Mouse (Mus musculus) bone marrow, adult 2 months (tissue): ENCODE measurements around the gene Catsper1.

Source experiments
- CTCF ChIP-seq: fragments of 200-500 bp; IDR thresholded peaks from 2 replicates; pipeline ENCODE4 v1.5.1; 2011; ENCODE audit warnings: low read length, control low read depth; ENCODE audit not compliant: control insufficient read depth, insufficient read depth
- POLR2A ChIP-seq: fragments of 200-500 bp; IDR thresholded peaks from 2 replicates; pipeline ENCODE4 v1.6.1; 2011; ENCODE audit warnings: low read depth, mild to moderate bottlenecking, control low read depth, low read length, borderline replicate concordance; ENCODE audit not compliant: control insufficient read depth

DNA sequence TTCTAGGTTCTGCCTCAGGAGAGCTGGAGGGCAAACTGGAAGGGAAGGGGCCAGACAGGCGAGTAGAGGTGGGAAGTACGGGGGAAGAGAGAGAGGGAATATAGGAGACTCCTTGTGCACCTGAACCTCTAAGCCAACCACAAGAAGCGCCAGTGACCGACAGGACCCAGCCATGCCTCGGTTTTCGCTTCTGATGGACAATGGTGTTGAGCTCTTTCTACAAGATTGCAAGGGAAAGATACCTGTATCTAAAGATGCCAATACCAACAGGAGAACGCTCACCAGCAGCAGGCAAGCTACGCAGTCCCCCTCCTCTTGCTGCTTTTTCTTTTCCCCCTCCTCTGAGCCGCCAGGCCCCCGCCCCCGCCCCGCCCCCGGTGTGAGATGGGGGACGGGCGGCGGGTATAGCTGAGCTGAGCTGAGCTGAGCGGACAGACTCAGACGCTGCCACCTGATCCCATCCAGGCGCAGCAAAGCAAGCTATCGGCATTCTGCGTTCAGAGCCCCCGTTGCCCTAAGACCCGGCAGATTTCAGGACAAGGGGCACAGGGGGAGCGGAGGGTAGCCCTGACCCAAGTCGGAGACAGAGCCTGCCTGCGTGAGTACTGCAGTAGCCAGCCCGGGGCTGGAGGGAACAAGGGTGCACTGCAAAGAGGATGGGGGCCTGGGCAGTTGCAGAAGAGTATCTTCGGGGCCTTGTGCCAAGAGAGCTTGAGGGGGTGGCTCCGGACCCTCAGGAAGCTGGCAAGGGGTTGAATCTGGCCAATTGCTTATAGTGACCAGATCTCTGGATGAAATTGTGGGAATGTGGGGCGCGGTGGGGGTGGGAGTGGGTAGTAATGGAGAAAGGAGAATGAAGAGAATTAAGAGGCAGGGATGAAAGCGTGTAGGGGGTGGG lies 37.4 kb upstream of the Catsper1 start, which contains the start of gene Gal3st3:
- TF ChIP-seq CTCF (no peak), POLR2A (no peak)
